Mouse (Mus musculus) spleen, adult 2 months (tissue): ENCODE data around the gene Cdk9. TPM values are rescaled to one million over a fixed set of nuclear protein-coding genes. Genes with fewer than 3 reads are reported as not detected.
A peak's percentile ranks its signal among the peaks of the same experiment; 100 is the strongest.

Experiments
- DNase-seq, 2 experiments: peaks; one replicate each; pipeline versions ENCODE4 v3.0.0 to v3.0.0-alpha.2; 2012 to 2021; ENCODE audit warnings: low spot score in 2 of 2, low read depth in 1 of 2
- H3K27ac ChIP-seq: fragments of 200-500 bp; 2 replicates; pipeline ENCODE4 v1.5.1; 2012; ENCODE audit warnings: low read length, inconsistent platforms; ENCODE audit not compliant: insufficient read depth
- H3K27me3 ChIP-seq: fragments of 200-500 bp; 2 replicates; pipeline ENCODE4 v1.6.1; 2012; ENCODE audit warnings: mild to moderate bottlenecking, moderate library complexity, low read length, inconsistent platforms; ENCODE audit not compliant: control insufficient read depth, insufficient read depth
- H3K36me3 ChIP-seq: fragments of 200-500 bp; 2 replicates; pipeline ENCODE4 v1.6.1; 2012; ENCODE audit warnings: mild to moderate bottlenecking, low read length, inconsistent platforms; ENCODE audit not compliant: control insufficient read depth, insufficient read depth
- H3K4me1 ChIP-seq: fragments of 200-500 bp; 2 replicates; pipeline ENCODE4 v1.6.1; 2011; ENCODE audit warnings: inconsistent platforms; ENCODE audit not compliant: control insufficient read depth, insufficient read depth, insufficient read length
- H3K4me3 ChIP-seq: fragments of 200-500 bp; 2 replicates; pipeline ENCODE4 v1.5.1; 2011; ENCODE audit warnings: mild to moderate bottlenecking, inconsistent platforms; ENCODE audit not compliant: insufficient read depth, insufficient read length; ENCODE audit errors: extremely low read depth
- CTCF ChIP-seq: fragments of 200-500 bp; IDR thresholded peaks from 2 replicates; pipeline ENCODE4 v1.5.1; 2011; ENCODE audit warnings: mild to moderate bottlenecking, inconsistent platforms; ENCODE audit not compliant: insufficient read depth, insufficient read length, insufficient replicate concordance; ENCODE audit errors: extremely low read depth
- POLR2A ChIP-seq: fragments of 200-500 bp; IDR thresholded peaks from 2 replicates; pipeline ENCODE4 v1.6.1; 2011; ENCODE audit warnings: low read depth, low read length, inconsistent platforms
- WGBS: fragments of 180-500 bp; shearing (Covaris S2); methylation state at CpG from one replicate; pipeline ENCODE4 v1.1.7; 2018; 5-methylcytosine and 5-hydroxymethylcytosine counted together
- polyA plus RNA-seq: library from polyadenylated mRNA; depleted of rRNA; stranded (reverse); fragments of >200 nt; gene quantifications from 2 replicates; pipeline ENCODE4 v1.2.3, GENCODE M21; 2012

The Cdk9 gene
- polyA plus RNA-seq, 1 experiment, result 125 TPM

GRCm38 (mm10) chr2:32700966-32701743 is 11.7 kb downstream of the Cdk9 start:
- DNase-seq, result no peak
- Histone ChIP-seq H3K4me3 (no peak overlapping the region), H3K27ac (no peak overlapping the region), H3K27me3 (no peaks in the 10 kb centered on the region), H3K4me1 (no peaks in the 10 kb centered on the region), H3K36me3 (peaks cover 6% of the 10 kb centered on the region)
- TF ChIP-seq CTCF, result no peak
- no peak for TF ChIP-seq POLR2A
- WGBS, result 89% methylated on average over 14 of the region's 14 CpGs

- TF ChIP-seq CTCF, result no peak
- no peak for DNase-seq
- Histone ChIP-seq H3K4me1 (no peaks in the 10 kb centered on the region), H3K27me3 (no peaks in the 10 kb centered on the region), H3K4me3 (no peak overlapping the region), H3K27ac (no peak overlapping the region), H3K36me3 (no peaks in the 10 kb centered on the region; the same call in 1 of the 2 replicates)
- WGBS, result 91% methylated on average over 6 of the region's 6 CpGs
Observed at GRCm38 (mm10) chr2:32699680-32700079, 13.2 kb downstream of the Cdk9 start.

- WGBS, result 90% methylated on average over 12 of the region's 12 CpGs
- no peaks in the 10 kb centered on the region; the same call in 1 of the 2 replicates for H3K4me1 ChIP-seq
- H3K27ac ChIP-seq, result no peak overlapping the region
- H3K27me3 ChIP-seq, result no peaks in the 10 kb centered on the region
- no peak overlapping the region for H3K4me3 ChIP-seq
- TF ChIP-seq CTCF (no peak), POLR2A (no peak)
- no peak for DNase-seq
- no peaks in the 10 kb centered on the region for H3K36me3 ChIP-seq
Observed at GRCm38 (mm10) chr2:32694691-32695090, 18.2 kb downstream of the Cdk9 start.

DNA sequence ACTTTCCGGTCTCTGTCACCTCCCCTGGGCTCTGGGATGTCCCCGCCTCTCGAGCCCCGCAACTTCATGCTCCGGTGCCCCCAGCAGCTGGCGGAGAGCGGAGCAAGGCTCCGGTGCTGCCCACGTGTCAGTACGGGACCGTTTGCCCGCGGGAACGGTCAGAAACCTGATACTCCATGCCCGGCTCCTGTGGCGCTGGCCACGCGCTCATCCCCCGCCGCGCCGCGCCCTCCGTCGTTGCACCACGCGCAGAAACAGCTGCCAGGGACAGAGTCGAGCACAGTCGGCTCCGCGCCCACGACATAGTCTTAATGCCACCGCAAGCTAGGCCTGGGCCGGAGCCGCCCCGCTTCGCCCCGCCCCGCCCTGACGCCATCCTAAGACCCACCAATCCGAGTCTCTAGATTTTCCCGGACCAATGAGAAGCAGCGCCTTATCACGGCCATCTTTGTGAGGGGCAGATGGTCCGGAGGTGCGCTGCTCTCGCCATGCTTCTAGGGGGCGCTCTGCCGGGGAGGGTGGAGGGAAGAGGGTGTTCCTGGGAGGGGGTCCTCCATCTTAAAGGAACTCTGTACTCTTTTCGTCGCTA is 19.0 kb downstream of the Cdk9 start:
- DNase-seq, result peak; percentile 92 to 94
- under 1% methylated on average over 51 of the region's 51 CpGs for whole genome bisulfite sequencing
- H3K27ac ChIP-seq, result peak overlapping the region; percentile 76
- H3K4me1 ChIP-seq, result no peaks in the 10 kb centered on the region; the same call in 1 of the 2 replicates
- H3K36me3 ChIP-seq, result no peaks in the 10 kb centered on the region
- no peaks in the 10 kb centered on the region for H3K27me3 ChIP-seq
- H3K4me3 ChIP-seq, result peak overlapping the region; percentile 82
- TF ChIP-seq POLR2A (peak; percentile 83), CTCF (peak; percentile 82)

- TF ChIP-seq POLR2A (no peak), CTCF (no peak)
- no peak for DNase-seq
- no peak overlapping the region for H3K27ac ChIP-seq
- peak overlapping the region; percentile 82 for H3K4me3 ChIP-seq
- H3K36me3 ChIP-seq, result no peaks in the 10 kb centered on the region
- H3K4me1 ChIP-seq, result no peaks in the 10 kb centered on the region; the same call in 1 of the 2 replicates
- H3K27me3 ChIP-seq, result no peaks in the 10 kb centered on the region
- WGBS, result 12% methylated on average over 7 of the region's 7 CpGs
Observed at GRCm38 (mm10) chr2:32693282-32693681, 19.6 kb downstream of the Cdk9 start.

- DNase-seq, result no peak
- Histone ChIP-seq H3K4me1 (no peaks in the 10 kb centered on the region; the same call in 1 of the 2 replicates), H3K27me3 (no peaks in the 10 kb centered on the region), H3K27ac (no peak overlapping the region), H3K36me3 (no peaks in the 10 kb centered on the region), H3K4me3 (no peak overlapping the region)
- TF ChIP-seq POLR2A (no peak), CTCF (no peak)
- WGBS, result 94% methylated on average over 14 of the region's 14 CpGs
Observed at GRCm38 (mm10) chr2:32692496-32692895, 20.4 kb downstream of the Cdk9 start.

- DNase-seq, result no peak
- no peak overlapping the region for H3K4me3 ChIP-seq
- TF ChIP-seq CTCF (no peak), POLR2A (no peak)
- WGBS, result 94% methylated on average over 11 of the region's 11 CpGs
- no peaks in the 10 kb centered on the region; the same call in none of the 2 replicates for H3K4me1 ChIP-seq
- no peak overlapping the region for H3K27ac ChIP-seq
- peaks cover 6% of the 10 kb centered on the region for H3K36me3 ChIP-seq
- no peaks in the 10 kb centered on the region for H3K27me3 ChIP-seq
Observed at GRCm38 (mm10) chr2:32691041-32691440, 21.8 kb downstream of the Cdk9 start.
